Mouse (Mus musculus): ENCODE measurements around the gene Dcun1d1. TPM values are rescaled to one million over a fixed set of nuclear protein-coding genes. Genes with fewer than 3 reads are reported as not detected.
A peak's percentile ranks its signal among the peaks of the same experiment; 100 is the strongest.

Gene Dcun1d1
- polyA plus RNA-seq (2014; fragmentation: Nextera tagmentation; extraction: Ambion mirVana), result 96.9 and 104 TPM in 2 replicates

GRCm38 (mm10) chr3:35937345-35937744, at the start of gene Dcun1d1:
Gene Dcun1d1, minus strand, starts transcription at chr3:35937445.
- WGBS, result 96% methylated on average over 6 of the region's 6 CpGs
- no peak for ATAC-seq (replicated peaks; ENCODE audit: low FRiP score)

GRCm38 (mm10) chr3:35986266-35986665, 49.0 kb upstream of the Dcun1d1 start:
- Histone ChIP-seq H3K36me3 (ENCODE audit: control insufficient read depth, insufficient read depth, low read length) (peaks cover 3% of the 10 kb centered on the region; the same call in 1 of the 2 replicates), H3K27me3 (ENCODE audit: control insufficient read depth, insufficient read depth, low read length) (no peaks in the 10 kb centered on the region), H3K9me3 (ENCODE audit: control insufficient read depth, low read length) (no peaks in the 10 kb centered on the region), H3K4me3 (ENCODE audit: low read depth, low read length) (no peak overlapping the region), H3K4me2 (ENCODE audit: low read depth, low read length, severe bottlenecking) (no peak overlapping the region), H3K9ac (ENCODE audit: low read length) (no peak overlapping the region), H3K27ac (ENCODE audit: low read depth, low read length) (no peak overlapping the region), H3K4me1 (replicated peaks; ENCODE audit: control insufficient read depth, insufficient read depth, low read length) (no peaks in the 10 kb centered on the region)
- 94% methylated on average over 6 of the region's 6 CpGs for WGBS
- DNase-seq (ENCODE audit: low spot score) (no peak), ATAC-seq (replicated peaks; ENCODE audit: low FRiP score) (no peak)

More at GRCm38 (mm10) chr3:35937345-35937744, at the start of gene Dcun1d1:
- Histone ChIP-seq H3K4me3 (ENCODE audit: low read depth, low read length) (no peak within 1 kb of the TSS), H3K27me3 (ENCODE audit: control insufficient read depth, insufficient read depth, low read length) (no peaks in the 10 kb centered on the region), H3K36me3 (ENCODE audit: control insufficient read depth, insufficient read depth, low read length) (no peaks in the 10 kb centered on the region), H3K9ac (ENCODE audit: low read length) (no peak within 1 kb of the TSS), H3K9me3 (ENCODE audit: control insufficient read depth, low read length) (no peaks in the 10 kb centered on the region), H3K4me1 (replicated peaks; ENCODE audit: control insufficient read depth, insufficient read depth, low read length) (no peaks in the 10 kb centered on the region; the same call in 1 of the 2 replicates), H3K4me2 (ENCODE audit: low read depth, low read length, severe bottlenecking) (no peak within 1 kb of the TSS), H3K27ac (ENCODE audit: low read depth, low read length) (no peak within 1 kb of the TSS)
- DNase-seq (ENCODE audit: low spot score), result no peak

- H3K4me1 ChIP-seq (replicated peaks; ENCODE audit: control insufficient read depth, insufficient read depth, low read length), result no peaks in the 10 kb centered on the region
- DNase-seq (ENCODE audit: low spot score) (peak; percentile 59), ATAC-seq (replicated peaks; ENCODE audit: low FRiP score) (no peak)
- no peak overlapping the region for H3K4me2 ChIP-seq (ENCODE audit: low read depth, low read length, severe bottlenecking)
- H3K27me3 ChIP-seq (ENCODE audit: control insufficient read depth, insufficient read depth, low read length), result no peaks in the 10 kb centered on the region
- H3K9ac ChIP-seq (ENCODE audit: low read length), result no peak overlapping the region
- 79% methylated on average over 7 of the region's 7 CpGs for WGBS
- no peak overlapping the region for H3K27ac ChIP-seq (ENCODE audit: low read depth, low read length)
- H3K36me3 ChIP-seq (ENCODE audit: control insufficient read depth, insufficient read depth, low read length), result peaks cover 2% of the 10 kb centered on the region; the same call in 1 of the 2 replicates
- H3K9me3 ChIP-seq (ENCODE audit: control insufficient read depth, low read length), result no peaks in the 10 kb centered on the region
- H3K4me3 ChIP-seq (ENCODE audit: low read depth, low read length), result no peak overlapping the region
These were observed 36.3 kb upstream of the Dcun1d1 start for GRCm38 (mm10) chr3:35973551-35973950.

- Histone ChIP-seq H3K4me1 (replicated peaks; ENCODE audit: control insufficient read depth, insufficient read depth, low read length) (no peaks in the 10 kb centered on the region), H3K4me3 (ENCODE audit: low read depth, low read length) (no peak overlapping the region), H3K9me3 (ENCODE audit: control insufficient read depth, low read length) (no peaks in the 10 kb centered on the region), H3K27ac (ENCODE audit: low read depth, low read length) (no peak overlapping the region), H3K4me2 (ENCODE audit: low read depth, low read length, severe bottlenecking) (no peak overlapping the region), H3K9ac (ENCODE audit: low read length) (no peak overlapping the region), H3K36me3 (ENCODE audit: control insufficient read depth, insufficient read depth, low read length) (peaks cover 2% of the 10 kb centered on the region; the same call in 1 of the 2 replicates), H3K27me3 (ENCODE audit: control insufficient read depth, insufficient read depth, low read length) (no peaks in the 10 kb centered on the region)
- ATAC-seq (replicated peaks; ENCODE audit: low FRiP score) (no peak), DNase-seq (ENCODE audit: low spot score) (no peak)
- 87% methylated on average over 4 of the region's 4 CpGs for WGBS
These were observed 35.7 kb upstream of the Dcun1d1 start for GRCm38 (mm10) chr3:35972985-35973384.

GRCm38 (mm10) chr3:35971149-35971548, 33.9 kb upstream of the Dcun1d1 start:
- Histone ChIP-seq H3K9ac (ENCODE audit: low read length) (no peak overlapping the region), H3K4me3 (ENCODE audit: low read depth, low read length) (no peak overlapping the region), H3K9me3 (ENCODE audit: control insufficient read depth, low read length) (no peaks in the 10 kb centered on the region), H3K4me2 (ENCODE audit: low read depth, low read length, severe bottlenecking) (no peak overlapping the region), H3K27ac (ENCODE audit: low read depth, low read length) (no peak overlapping the region), H3K4me1 (replicated peaks; ENCODE audit: control insufficient read depth, insufficient read depth, low read length) (no peaks in the 10 kb centered on the region), H3K36me3 (ENCODE audit: control insufficient read depth, insufficient read depth, low read length) (peaks cover 2% of the 10 kb centered on the region; the same call in 1 of the 2 replicates), H3K27me3 (ENCODE audit: control insufficient read depth, insufficient read depth, low read length) (no peaks in the 10 kb centered on the region)
- ATAC-seq (replicated peaks; ENCODE audit: low FRiP score) (no peak), DNase-seq (ENCODE audit: low spot score) (no peak)
- 96% methylated on average over 12 of the region's 12 CpGs for WGBS

- no peaks in the 10 kb centered on the region for H3K27me3 ChIP-seq (ENCODE audit: control insufficient read depth, insufficient read depth, low read length)
- peaks cover 2% of the 10 kb centered on the region; the same call in 1 of the 2 replicates for H3K36me3 ChIP-seq (ENCODE audit: control insufficient read depth, insufficient read depth, low read length)
- no peak overlapping the region for H3K4me2 ChIP-seq (ENCODE audit: low read depth, low read length, severe bottlenecking)
- DNase-seq (ENCODE audit: low spot score), result no peak
- no peak overlapping the region for H3K9ac ChIP-seq (ENCODE audit: low read length)
- no peak overlapping the region for H3K4me3 ChIP-seq (ENCODE audit: low read depth, low read length)
- 89% methylated on average over 4 of the region's 4 CpGs for WGBS
- H3K9me3 ChIP-seq (ENCODE audit: control insufficient read depth, low read length), result no peaks in the 10 kb centered on the region
- ATAC-seq (replicated peaks; ENCODE audit: low FRiP score), result no peak
- H3K27ac ChIP-seq (ENCODE audit: low read depth, low read length), result no peak overlapping the region
- no peaks in the 10 kb centered on the region for H3K4me1 ChIP-seq (replicated peaks; ENCODE audit: control insufficient read depth, insufficient read depth, low read length)
These were observed 33.2 kb upstream of the Dcun1d1 start for GRCm38 (mm10) chr3:35970441-35970840.

- Histone ChIP-seq H3K4me1 (replicated peaks; ENCODE audit: control insufficient read depth, insufficient read depth, low read length) (no peaks in the 10 kb centered on the region), H3K36me3 (ENCODE audit: control insufficient read depth, insufficient read depth, low read length) (peaks cover 2% of the 10 kb centered on the region; the same call in 1 of the 2 replicates), H3K27me3 (ENCODE audit: control insufficient read depth, insufficient read depth, low read length) (no peaks in the 10 kb centered on the region), H3K9me3 (ENCODE audit: control insufficient read depth, low read length) (no peaks in the 10 kb centered on the region), H3K27ac (ENCODE audit: low read depth, low read length) (no peak overlapping the region), H3K4me3 (ENCODE audit: low read depth, low read length) (no peak overlapping the region), H3K4me2 (ENCODE audit: low read depth, low read length, severe bottlenecking) (no peak overlapping the region), H3K9ac (ENCODE audit: low read length) (no peak overlapping the region)
- WGBS, result 94% methylated on average over 8 of the region's 8 CpGs
- ATAC-seq (replicated peaks; ENCODE audit: low FRiP score), result no peak
- no peak for DNase-seq (ENCODE audit: low spot score)
These were observed 30.2 kb upstream of the Dcun1d1 start for GRCm38 (mm10) chr3:35967366-35967921.

- Histone ChIP-seq H3K4me1 (replicated peaks; ENCODE audit: control insufficient read depth, insufficient read depth, low read length) (no peaks in the 10 kb centered on the region), H3K4me2 (ENCODE audit: low read depth, low read length, severe bottlenecking) (no peak overlapping the region), H3K9me3 (ENCODE audit: control insufficient read depth, low read length) (no peaks in the 10 kb centered on the region), H3K9ac (ENCODE audit: low read length) (no peak overlapping the region), H3K36me3 (ENCODE audit: control insufficient read depth, insufficient read depth, low read length) (no peaks in the 10 kb centered on the region), H3K4me3 (ENCODE audit: low read depth, low read length) (no peak overlapping the region), H3K27me3 (ENCODE audit: control insufficient read depth, insufficient read depth, low read length) (no peaks in the 10 kb centered on the region), H3K27ac (ENCODE audit: low read depth, low read length) (no peak overlapping the region)
- DNase-seq (ENCODE audit: low spot score), result no peak
- no peak for ATAC-seq (replicated peaks; ENCODE audit: low FRiP score)
- 88% methylated on average over 2 of the region's 2 CpGs for WGBS
These were observed 29.2 kb upstream of the Dcun1d1 start for GRCm38 (mm10) chr3:35966493-35966892.

GRCm38 (mm10) chr3:35964928-35965327, 27.7 kb upstream of the Dcun1d1 start:
- Histone ChIP-seq H3K27ac (ENCODE audit: low read depth, low read length) (no peak overlapping the region), H3K4me2 (ENCODE audit: low read depth, low read length, severe bottlenecking) (no peak overlapping the region), H3K4me1 (replicated peaks; ENCODE audit: control insufficient read depth, insufficient read depth, low read length) (no peaks in the 10 kb centered on the region), H3K9me3 (ENCODE audit: control insufficient read depth, low read length) (no peaks in the 10 kb centered on the region), H3K9ac (ENCODE audit: low read length) (no peak overlapping the region), H3K36me3 (ENCODE audit: control insufficient read depth, insufficient read depth, low read length) (no peaks in the 10 kb centered on the region; the same call in 1 of the 2 replicates), H3K27me3 (ENCODE audit: control insufficient read depth, insufficient read depth, low read length) (no peaks in the 10 kb centered on the region), H3K4me3 (ENCODE audit: low read depth, low read length) (no peak overlapping the region)
- DNase-seq (ENCODE audit: low spot score), result no peak
- WGBS, result 92% methylated on average over 4 of the region's 4 CpGs
- ATAC-seq (replicated peaks; ENCODE audit: low FRiP score), result no peak
